Mouse (Mus musculus) lung, postnatal 0 days (tissue): ENCODE data around the gene Arhgef1. TPM values are rescaled to one million over a fixed set of nuclear protein-coding genes. Genes with fewer than 3 reads are reported as not detected.

Source experiments
- ATAC-seq: fragments of 200-750 bp; cut with Nextera tagmentation; 2 replicates; pipeline ENCODE4 v1.8.0; 2017; ENCODE audit warnings: moderate library complexity
- DNase-seq: peaks from one replicate; pipeline ENCODE4 v3.0.0-alpha.2; 2016; ENCODE audit warnings: low spot score
- H3K27ac ChIP-seq: fragments of 300-500 bp; sonication (generic); 2 replicates; pipeline ENCODE4 v1.5.1; 2014; ENCODE audit warnings: antibody characterized with exemption, mild to moderate bottlenecking, low read length, mixed read lengths
- H3K27me3 ChIP-seq: fragments of 300-500 bp; sonication (generic); replicated peaks from 2 replicates; pipeline ENCODE4 v1.6.1; 2014; ENCODE audit warnings: low read length, mixed read lengths; ENCODE audit not compliant: insufficient read depth
- H3K36me3 ChIP-seq: fragments of 300-500 bp; sonication (generic); 2 replicates; pipeline ENCODE4 v1.6.1; 2014; ENCODE audit warnings: low read length, mixed read lengths; ENCODE audit not compliant: insufficient read depth
- H3K4me1 ChIP-seq: fragments of 300-500 bp; sonication (generic); 2 replicates; pipeline ENCODE4 v1.6.1; 2014; ENCODE audit warnings: antibody characterized with exemption, low read depth, low read length, mixed read lengths; ENCODE audit not compliant: insufficient read depth
- H3K4me2 ChIP-seq: fragments of 300-500 bp; sonication (generic); replicated peaks from 2 replicates; pipeline ENCODE4 v1.6.1; 2014; ENCODE audit warnings: low read depth, mild to moderate bottlenecking, low read length, moderate library complexity, mixed read lengths
- H3K4me3 ChIP-seq: fragments of 300-500 bp; sonication (generic); 2 replicates; pipeline ENCODE4 v1.5.1; 2014; ENCODE audit warnings: low read depth, low read length
- H3K9ac ChIP-seq: fragments of 300-500 bp; sonication (generic); replicated peaks from 2 replicates; pipeline ENCODE4 v1.6.1; 2014; ENCODE audit warnings: low read depth, mild to moderate bottlenecking
- H3K9me3 ChIP-seq: fragments of 300-500 bp; sonication (generic); 2 replicates; pipeline ENCODE4 v1.6.1; 2016; ENCODE audit warnings: low read length, mixed read lengths
- CTCF ChIP-seq: IDR thresholded peaks from 2 replicates; pipeline ENCODE4 v1.5.1; 2016; ENCODE audit warnings: antibody characterized with exemption, mild to moderate bottlenecking
- EP300 ChIP-seq: IDR thresholded peaks from 2 replicates; pipeline ENCODE4 v1.6.1; 2016; ENCODE audit warnings: antibody characterized with exemption, mild to moderate bottlenecking, control low read depth
- WGBS: fragments of 180-500 bp; shearing (Covaris S2); extraction: QIAGEN DNeasy Blood & Tissue Kit; methylation state at CpG from one replicate; pipeline ENCODE4 v1.1.7; 2014; 5-methylcytosine and 5-hydroxymethylcytosine counted together
- polyA plus RNA-seq: library from polyadenylated mRNA; unstranded; fragments of >200 nt; fragmentation: Nextera tagmentation; extraction: Ambion mirVana; gene quantifications from 2 replicates; pipeline ENCODE4 v1.2.1, GENCODE M21; 2015

Gene Arhgef1
- polyA plus RNA-seq, 1 experiment from 2014 or later = 123 TPM

DNA sequence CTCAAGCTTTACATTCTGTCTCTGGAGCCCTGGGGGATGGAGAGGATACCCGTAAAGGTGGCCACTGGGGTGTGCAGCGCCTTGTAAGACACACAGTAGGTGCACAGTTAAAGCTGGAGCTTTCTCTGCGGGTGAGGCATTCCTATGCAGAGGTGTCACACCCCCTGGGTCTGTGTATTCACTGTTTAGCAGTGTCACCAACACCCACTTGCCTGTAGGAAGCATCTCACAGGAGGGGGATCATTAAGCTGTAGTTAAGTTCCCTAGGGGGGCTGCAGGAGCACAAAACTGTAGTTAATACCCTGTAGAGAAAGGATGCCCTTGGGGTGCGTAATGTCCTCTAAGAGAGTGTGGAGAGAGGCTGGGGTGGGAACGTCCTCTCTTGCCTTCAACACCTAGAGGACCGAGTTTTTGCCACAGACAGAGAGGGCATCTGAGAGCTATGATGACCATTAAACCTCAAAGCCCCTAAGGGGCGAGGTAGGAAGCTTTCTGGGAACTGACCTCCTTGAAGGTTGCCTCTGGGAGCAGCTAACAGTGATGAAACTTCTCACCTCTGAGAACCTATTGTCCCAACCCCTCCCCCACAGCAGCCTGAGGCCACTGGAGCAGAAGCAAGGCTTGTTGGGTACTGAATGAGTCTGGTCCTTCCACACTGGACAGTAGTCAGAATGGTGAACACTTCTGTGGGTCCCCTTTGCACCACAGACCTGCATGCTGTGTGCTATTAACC lies 44.8 kb downstream of the Arhgef1 start:
- no peak overlapping the region for H3K4me3 ChIP-seq
- ATAC-seq = no peak
- no peaks in the 10 kb centered on the region for H3K4me1 ChIP-seq
- H3K27ac ChIP-seq = no peak overlapping the region
- H3K36me3 ChIP-seq = no peaks in the 10 kb centered on the region
- no peak overlapping the region for H3K4me2 ChIP-seq
- H3K27me3 ChIP-seq = peaks cover 79% of the 10 kb centered on the region
- H3K9ac ChIP-seq = no peak overlapping the region
- TF ChIP-seq CTCF (no peak), EP300 (no peak)
- no peaks in the 10 kb centered on the region for H3K9me3 ChIP-seq
- DNase-seq = no peak
- 5% methylated on average over 7 of the region's 7 CpGs for WGBS

DNA sequence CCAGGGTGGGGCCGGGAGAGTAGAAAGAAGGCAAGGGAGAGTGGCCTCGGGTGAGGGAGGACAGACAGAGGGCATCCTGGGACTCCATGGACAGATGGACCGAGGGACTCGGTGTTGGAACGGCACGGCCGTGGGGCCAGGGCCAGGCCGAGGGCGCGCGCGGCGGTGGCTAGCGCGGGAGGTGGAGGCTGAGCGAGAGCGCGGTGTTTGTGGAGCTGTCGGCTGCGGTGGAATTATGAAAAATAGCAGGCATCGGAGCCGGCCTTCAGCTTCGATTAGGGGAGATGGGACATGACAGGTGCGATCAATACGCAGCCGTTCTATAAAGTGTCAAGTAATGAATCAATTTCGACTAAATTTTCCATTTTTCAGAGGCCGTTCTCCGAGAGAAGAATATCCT lies 46.1 kb downstream of the Arhgef1 start:
- TF ChIP-seq CTCF (no peak), EP300 (no peak)
- 2% methylated on average over 29 of the region's 29 CpGs for WGBS
- Histone ChIP-seq H3K4me1 (no peaks in the 10 kb centered on the region), H3K9me3 (no peaks in the 10 kb centered on the region), H3K27ac (no peak overlapping the region), H3K4me2 (no peak overlapping the region), H3K4me3 (no peak overlapping the region), H3K27me3 (peaks cover 78% of the 10 kb centered on the region), H3K9ac (no peak overlapping the region), H3K36me3 (no peaks in the 10 kb centered on the region)
- ATAC-seq = no peak
- DNase-seq = no peak

- DNase-seq = peak; percentile 75
- TF ChIP-seq CTCF (peak; percentile 90), EP300 (no peak)
- ATAC-seq = peak; percentile 71
- no peak overlapping the region for H3K9ac ChIP-seq
- H3K36me3 ChIP-seq = no peaks in the 10 kb centered on the region
- no peaks in the 10 kb centered on the region for H3K4me1 ChIP-seq
- peaks cover 85% of the 10 kb centered on the region for H3K27me3 ChIP-seq
- no peak overlapping the region for H3K4me3 ChIP-seq
- H3K4me2 ChIP-seq = no peak overlapping the region
- H3K9me3 ChIP-seq = no peaks in the 10 kb centered on the region
- WGBS = 2% methylated on average over 8 of the region's 8 CpGs
- no peak overlapping the region for H3K27ac ChIP-seq
Measured at GRCm38 (mm10) chr7:24949958-24950623, 47.4 kb downstream of the Arhgef1 start.

- H3K9me3 ChIP-seq = no peaks in the 10 kb centered on the region
- H3K4me1 ChIP-seq = no peaks in the 10 kb centered on the region
- H3K4me2 ChIP-seq = peak overlapping the region; percentile 63
- H3K9ac ChIP-seq = no peak overlapping the region
- H3K4me3 ChIP-seq = peak overlapping the region; percentile 42
- H3K27ac ChIP-seq = no peak overlapping the region
- TF ChIP-seq CTCF (no peak), EP300 (no peak)
- 1% methylated on average over 22 of the region's 24 CpGs for WGBS
- peaks cover 65% of the 10 kb centered on the region for H3K27me3 ChIP-seq
- DNase-seq (no peak), ATAC-seq (peak; percentile 5; the same call in 1 of the 2 replicates)
- no peaks in the 10 kb centered on the region for H3K36me3 ChIP-seq
Measured at GRCm38 (mm10) chr7:24953966-24954365, 51.3 kb downstream of the Arhgef1 start.

- H3K9me3 ChIP-seq = no peaks in the 10 kb centered on the region
- no peaks in the 10 kb centered on the region for H3K4me1 ChIP-seq
- TF ChIP-seq EP300 (no peak), CTCF (no peak)
- peak overlapping the region; percentile 63 for H3K4me2 ChIP-seq
- peaks cover 62% of the 10 kb centered on the region for H3K27me3 ChIP-seq
- DNase-seq = peak; percentile 45
- H3K27ac ChIP-seq = no peak overlapping the region
- 6% methylated on average over 18 of the region's 30 CpGs for WGBS
- peak overlapping the region; percentile 42 for H3K4me3 ChIP-seq
- no peaks in the 10 kb centered on the region for H3K36me3 ChIP-seq
- no peak overlapping the region for H3K9ac ChIP-seq
- ATAC-seq = peak; percentile 22
Measured at GRCm38 (mm10) chr7:24954450-24954849, 51.7 kb downstream of the Arhgef1 start.

- TF ChIP-seq EP300 (no peak), CTCF (no peak)
- Histone ChIP-seq H3K4me2 (peak overlapping the region; percentile 63), H3K9ac (no peak overlapping the region; the same call in 1 of the 2 replicates), H3K4me1 (no peaks in the 10 kb centered on the region), H3K27me3 (peaks cover 54% of the 10 kb centered on the region), H3K9me3 (no peaks in the 10 kb centered on the region), H3K4me3 (peak overlapping the region; percentile 42; the same call in 1 of the 2 replicates), H3K27ac (no peak overlapping the region), H3K36me3 (no peaks in the 10 kb centered on the region)
- DNase-seq (no peak), ATAC-seq (no peak)
- WGBS = 5% methylated on average over 28 of the region's 33 CpGs
Measured at GRCm38 (mm10) chr7:24955226-24955625, 52.5 kb downstream of the Arhgef1 start.
